Mouse (Mus musculus): ENCODE measurements around the gene Zfp811.
"Not testable (repeated sequence)": the region's sequence is repeated elsewhere in the genome, so short reads cannot be mapped to it uniquely, and the experiment has no call there.

The Zfp811 gene

GRCm38 (mm10) chr17:32809544-32810374, at the start of gene Zfp811:
Zfp811 (minus strand) TSS chr17:32809931.
- in situ Hi-C loops (cut with MboI, MseI) = no loop called here

DNA sequence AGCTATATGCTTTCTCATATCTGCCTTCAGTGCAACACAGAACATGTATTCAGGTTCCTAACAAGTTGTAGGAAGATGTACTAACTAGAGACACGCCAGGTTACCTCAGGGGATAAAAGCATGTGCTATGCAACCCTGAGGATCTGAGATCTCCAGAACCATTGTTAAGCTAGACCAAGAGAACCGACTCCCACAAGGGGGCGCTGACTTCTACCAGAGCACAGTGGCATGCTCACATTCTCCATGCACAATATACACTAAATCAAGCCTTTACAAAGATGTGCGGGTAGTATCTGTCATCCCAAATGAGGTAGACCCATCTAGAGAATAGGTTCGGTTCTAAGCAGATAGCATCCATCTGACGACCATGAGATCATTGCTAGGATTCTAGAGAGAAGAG, 47.0 kb upstream of the Zfp811 start:
- in situ Hi-C loops (cut with MboI, MseI) = not testable (repeated sequence)

- in situ Hi-C loops (cut with MboI, MseI) = no loop called here
Observed at GRCm38 (mm10) chr17:32851581-32851980, 41.9 kb upstream of the Zfp811 start.

DNA sequence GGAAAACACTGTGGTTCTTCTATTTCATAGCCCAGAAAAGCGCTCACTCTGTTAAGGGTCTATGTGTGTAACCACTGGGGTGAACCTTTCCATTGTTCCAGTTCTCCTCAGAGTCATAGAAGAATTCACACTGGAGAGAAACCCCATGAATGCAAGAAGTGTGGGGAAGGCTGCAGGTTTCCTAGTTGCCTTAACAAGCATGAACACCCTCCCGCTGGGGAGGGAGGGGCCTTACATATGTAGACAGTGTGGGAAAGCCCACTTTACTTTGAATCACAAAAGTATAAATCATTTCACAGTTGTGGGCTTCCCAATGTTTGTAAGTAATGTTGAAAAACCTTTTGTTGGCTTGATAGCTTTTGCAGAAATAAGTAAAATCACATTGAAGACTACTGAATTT, 31.7 kb upstream of the Zfp811 start:
- in situ Hi-C loops (cut with MboI, MseI) = no loop called here

- in situ Hi-C loops (cut with MboI, MseI) = no loop called here
Observed at GRCm38 (mm10) chr17:32839083-32839802, 29.5 kb upstream of the Zfp811 start.

DNA sequence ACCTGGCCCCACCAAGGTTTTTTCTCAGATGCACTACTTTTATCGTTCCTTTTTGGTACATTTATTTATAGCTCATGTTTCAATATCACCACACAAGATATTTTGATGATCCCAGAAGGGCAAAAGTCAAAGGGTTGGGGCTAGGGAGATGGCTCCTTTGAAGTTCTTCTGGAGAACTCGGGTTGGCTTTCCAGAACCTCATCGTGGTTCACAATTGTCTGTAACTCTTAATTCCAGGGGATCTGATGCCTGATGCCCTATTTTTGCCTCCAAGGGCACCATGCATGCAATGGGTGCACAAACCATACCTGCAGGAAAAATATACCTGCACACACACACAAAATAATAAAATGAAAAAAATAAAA, 20.7 kb upstream of the Zfp811 start:
- in situ Hi-C loops (cut with MboI, MseI) = no loop called here

DNA sequence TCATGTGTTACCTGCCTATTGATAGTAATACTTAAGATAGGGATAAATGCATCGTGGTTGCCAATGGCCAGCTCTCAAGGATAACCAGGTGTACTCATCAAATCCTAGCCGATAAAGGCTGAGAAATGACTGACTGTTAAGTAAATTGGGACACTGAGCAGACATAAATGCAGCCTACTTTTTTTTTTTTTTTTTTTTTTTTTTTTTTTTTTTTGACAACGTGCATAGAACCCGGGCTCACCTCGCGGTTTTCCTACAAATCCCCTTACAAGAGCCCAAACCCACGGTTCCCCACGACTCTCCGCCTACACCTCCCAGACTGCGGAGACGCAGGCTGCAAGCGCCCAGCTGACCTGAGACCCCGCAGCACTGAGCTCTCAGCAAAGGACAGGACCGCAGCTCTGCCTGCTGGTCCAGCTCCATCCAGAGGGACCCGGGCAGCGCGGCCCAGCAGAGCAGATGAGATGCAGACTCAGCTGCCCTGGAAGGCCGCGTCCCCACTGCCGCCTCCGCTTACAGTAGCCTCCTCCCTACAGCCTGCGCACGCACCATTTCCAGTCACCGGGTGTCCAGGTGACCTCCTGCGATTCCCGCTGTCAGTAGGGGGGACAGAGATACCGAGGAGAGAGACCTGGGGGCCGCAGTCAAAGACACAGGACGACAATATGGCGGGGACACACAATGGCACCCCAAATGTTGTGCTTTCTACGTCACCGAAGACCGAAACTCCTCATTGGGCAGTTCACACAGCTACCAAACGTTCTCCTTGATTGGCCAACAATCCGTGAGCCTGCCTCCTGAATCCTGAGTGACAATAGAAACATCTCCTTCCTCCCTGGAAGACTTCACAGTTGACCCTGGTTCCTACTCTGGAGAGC, 20.0 kb upstream of the Zfp811 start, which contains the start of gene Zfp799:
Gene Zfp799, minus strand, starts transcription at position 722 of the 878 bp plus-strand sequence.
- in situ Hi-C loops (cut with MboI, MseI) = no loop called here

DNA sequence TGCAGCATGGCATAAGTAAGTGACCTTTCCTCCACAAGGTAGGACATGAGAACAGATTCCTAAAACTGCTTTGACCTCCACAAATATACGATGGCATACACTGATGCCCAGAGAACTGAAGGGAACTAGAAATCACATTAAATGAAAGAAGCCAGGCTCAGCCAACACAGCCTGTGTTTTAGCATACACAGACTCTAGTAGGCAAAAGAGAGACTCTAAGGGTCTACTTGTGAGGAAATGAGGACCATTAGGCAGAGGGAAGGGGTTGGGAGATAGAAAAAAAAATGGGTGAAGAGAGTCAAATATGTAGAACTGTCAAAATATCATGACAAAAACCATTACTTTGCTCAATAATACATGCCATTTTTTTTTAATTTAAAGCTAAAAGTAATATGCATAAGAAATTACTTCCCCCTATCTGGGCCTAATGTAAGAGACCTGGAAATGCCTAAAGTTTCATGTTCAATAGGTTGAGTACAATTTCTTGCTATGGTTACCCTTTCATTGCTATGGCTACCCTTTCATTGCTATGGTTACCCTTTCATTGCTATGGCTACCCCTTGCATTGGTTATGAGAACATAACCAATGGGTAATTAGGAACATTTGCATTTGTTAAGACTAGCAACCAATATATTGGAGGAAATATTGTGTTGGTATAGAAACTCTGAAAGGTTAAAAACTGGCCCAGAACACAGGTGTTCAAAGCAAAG, 6.5 kb upstream of the Zfp811 start:
- in situ Hi-C loops (cut with MboI, MseI) = no loop called here

DNA sequence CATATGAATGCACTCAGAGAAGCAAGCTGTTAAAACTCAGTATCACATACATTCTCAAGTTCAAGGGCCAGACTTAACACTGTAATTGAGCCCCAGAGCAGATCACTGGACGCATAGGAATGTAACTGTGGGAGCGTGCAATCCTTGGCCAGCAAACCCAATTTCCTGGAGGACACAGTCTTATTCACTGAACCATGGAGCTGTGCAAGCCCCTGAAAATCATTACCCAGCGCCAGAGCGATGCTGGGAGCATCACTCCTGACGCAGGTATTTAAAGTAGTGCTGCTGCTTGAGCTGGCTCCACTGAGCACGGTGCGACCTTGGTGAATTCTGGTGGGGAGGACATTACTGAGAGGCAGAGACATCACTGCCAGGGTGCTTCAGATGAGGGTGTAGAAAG, 4.4 kb upstream of the Zfp811 start:
- in situ Hi-C loops (cut with MboI, MseI) = no loop called here

DNA sequence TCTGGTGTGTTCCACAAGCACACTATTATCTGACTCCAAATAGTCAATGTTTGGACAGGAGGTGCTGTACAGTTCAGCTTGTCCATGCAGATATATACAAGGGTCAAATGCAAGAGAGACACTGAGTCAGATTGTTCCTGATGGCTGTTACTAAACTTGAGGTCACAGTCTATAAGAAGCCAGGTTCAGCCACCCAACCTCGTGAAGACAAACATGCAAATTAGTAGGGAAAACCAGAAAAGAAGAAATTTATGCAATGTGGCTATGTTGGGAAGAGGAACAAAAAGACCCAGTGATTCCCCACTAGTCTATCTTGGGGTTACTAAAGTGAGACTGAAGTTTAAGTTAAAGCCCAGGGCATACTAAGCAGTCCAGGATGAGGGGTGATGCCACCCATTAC, 917 bp upstream of the Zfp811 start:
- in situ Hi-C loops (cut with MboI, MseI) = no loop called here

- in situ Hi-C loops (cut with MboI, MseI) = no loop called here
Observed at GRCm38 (mm10) chr17:32808921-32809320, 810 bp downstream of the Zfp811 start.

DNA sequence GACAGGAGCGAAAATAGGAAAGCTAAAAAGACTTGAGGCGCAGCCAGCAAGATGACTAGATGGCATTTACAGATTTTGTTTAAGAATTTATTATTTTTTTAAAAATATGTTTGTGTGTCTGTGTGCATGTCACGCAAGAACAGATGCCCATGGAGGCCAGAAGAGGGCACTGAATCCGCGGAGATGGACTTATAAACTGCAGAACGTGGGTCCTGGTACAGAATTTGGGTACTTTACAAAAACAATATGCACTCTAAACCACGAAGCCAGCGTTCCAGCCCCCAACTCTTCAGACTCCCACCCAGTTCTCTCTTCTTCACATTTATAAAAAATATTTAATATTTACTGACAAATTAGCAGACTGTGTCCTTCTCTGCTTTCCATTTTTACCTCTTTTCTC, 20.5 kb downstream of the Zfp811 start:
- in situ Hi-C loops (cut with MboI, MseI) = no loop called here

- in situ Hi-C loops (cut with MboI, MseI) = no loop called here
Observed at GRCm38 (mm10) chr17:32788576-32788975, 21.2 kb downstream of the Zfp811 start.

GRCm38 (mm10) chr17:32788094-32788559, 21.6 kb downstream of the Zfp811 start, which contains the start of gene Zfp871:
Zfp871 (minus strand) TSS chr17:32788287.
- in situ Hi-C loops (cut with MboI, MseI) = no loop called here

GRCm38 (mm10) chr17:32787436-32788093, 22.2 kb downstream of the Zfp811 start:
- in situ Hi-C loops (cut with MboI, MseI) = no loop called here

- in situ Hi-C loops (cut with MboI, MseI) = no loop called here
Observed at GRCm38 (mm10) chr17:32786944-32787343, 22.8 kb downstream of the Zfp811 start.

DNA sequence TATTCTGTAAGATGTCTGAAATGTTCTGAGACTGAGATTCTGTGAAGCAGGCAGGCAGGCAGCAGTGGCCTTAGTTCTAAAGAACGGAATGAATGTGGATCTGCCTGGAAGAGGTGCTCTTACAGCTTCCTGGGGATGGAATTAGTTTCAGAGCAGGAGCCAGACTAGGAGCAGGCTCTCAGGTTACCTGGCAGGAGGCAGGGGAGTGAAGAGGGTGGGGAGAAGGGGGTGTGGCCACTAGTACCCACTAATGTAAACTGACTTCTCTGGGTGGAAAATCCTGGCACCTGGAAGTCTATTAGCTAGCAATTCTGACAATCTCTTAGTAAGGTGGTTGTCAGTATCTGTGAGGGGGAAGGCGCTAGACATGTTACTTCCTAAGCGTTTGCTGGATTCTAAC, 24.1 kb downstream of the Zfp811 start:
- in situ Hi-C loops (cut with MboI, MseI) = no loop called here

DNA sequence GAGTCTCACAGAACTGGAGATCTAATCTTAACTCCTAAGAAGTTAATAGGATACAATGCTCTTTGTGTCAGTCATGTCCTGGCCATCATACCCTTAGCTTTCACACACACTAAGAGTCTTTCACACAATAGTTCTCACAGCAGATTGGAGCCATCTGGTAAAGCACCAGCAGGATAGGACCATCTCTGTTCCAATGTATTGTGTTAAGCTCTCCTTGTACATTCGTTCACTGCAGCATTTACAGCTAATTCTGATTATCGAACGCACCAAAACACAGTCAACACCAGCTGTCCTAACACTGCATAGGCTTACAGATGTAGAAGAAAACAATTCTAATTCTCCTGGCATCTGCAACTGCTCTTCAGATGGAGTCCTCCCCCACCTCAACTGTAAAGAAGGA, 32.2 kb downstream of the Zfp811 start:
- in situ Hi-C loops (cut with MboI, MseI) = no loop called here

DNA sequence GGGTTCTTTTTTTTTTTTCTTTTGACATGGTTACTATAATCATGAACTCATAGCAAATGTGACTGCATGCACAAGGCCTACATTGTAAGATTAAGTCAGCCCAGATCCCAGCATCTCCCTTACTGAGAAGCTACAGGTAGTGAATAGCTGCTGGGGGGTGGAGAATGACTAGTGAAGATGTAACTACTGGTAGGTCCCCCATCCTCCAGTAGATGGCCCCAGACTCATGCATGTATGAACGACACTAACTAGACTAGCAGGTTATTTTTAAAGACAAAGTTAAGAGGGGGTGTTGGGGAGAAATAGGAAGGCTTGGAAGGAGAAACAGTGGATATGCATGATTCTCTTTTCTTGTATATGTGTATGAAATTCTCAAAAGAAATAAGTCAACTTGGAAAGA, 38.5 kb downstream of the Zfp811 start:
- in situ Hi-C loops (cut with MboI, MseI) = no loop called here

- in situ Hi-C loops (cut with MboI, MseI) = no loop called here
Observed at GRCm38 (mm10) chr17:32766422-32766821, 43.3 kb downstream of the Zfp811 start.

GRCm38 (mm10) chr17:32757331-32757730, 52.4 kb downstream of the Zfp811 start:
- in situ Hi-C loops (cut with MboI, MseI) = no loop called here
